Mouse (Mus musculus): Measurements from ENCODE around the gene Olfr913.

Olfr913 gene

GRCm38 (mm10) chr9:38592459-38592858, at the start of gene Olfr913:
TSS of gene Olfr913 (plus strand) at chr9:38592759.
- DNase-seq, result no peak

DNA sequence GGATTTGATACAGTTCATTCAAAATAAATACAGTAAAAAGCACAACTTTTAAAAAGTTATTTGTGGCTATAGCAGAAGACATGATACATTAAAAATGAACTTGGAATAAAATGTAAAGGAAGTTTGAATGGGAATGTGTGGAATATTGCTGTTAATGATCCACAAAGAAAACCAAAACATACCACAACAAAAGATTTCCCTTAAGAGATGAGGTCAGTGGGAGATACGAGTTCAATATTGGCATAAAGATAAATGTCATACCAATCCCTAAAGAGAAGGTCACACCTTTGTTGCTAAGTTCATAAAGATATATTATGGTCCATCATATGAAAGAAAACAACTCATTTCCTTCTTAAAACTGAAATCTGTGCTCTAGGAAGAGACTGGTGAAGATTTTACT, 12.7 kb upstream of the Olfr913 start, which contains the start of gene Olfr912:
Gene Olfr912, plus strand, starts transcription at position 301 of the 400 bp plus-strand sequence.
- no peak for DNase-seq

DNA sequence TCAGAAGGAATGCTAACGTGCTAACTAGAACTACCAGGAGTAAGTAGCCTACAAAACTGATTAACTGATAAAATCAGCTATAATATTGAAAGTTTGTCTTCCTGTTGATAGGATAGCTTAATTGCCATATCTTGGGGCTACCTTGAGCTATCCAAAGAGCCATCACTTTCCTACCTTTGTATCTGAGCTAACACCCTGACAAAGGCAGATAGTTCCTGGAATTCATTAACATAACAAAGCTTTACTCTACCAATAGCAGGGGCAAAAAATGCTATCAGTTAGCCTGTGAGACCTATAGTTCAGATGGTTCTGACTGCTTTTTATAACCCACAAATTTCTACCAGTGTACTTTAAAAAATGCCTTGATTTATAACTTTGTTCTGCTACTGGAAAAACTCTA, 1.5 kb upstream of the Olfr913 start:
- DNase-seq, result no peak

DNA sequence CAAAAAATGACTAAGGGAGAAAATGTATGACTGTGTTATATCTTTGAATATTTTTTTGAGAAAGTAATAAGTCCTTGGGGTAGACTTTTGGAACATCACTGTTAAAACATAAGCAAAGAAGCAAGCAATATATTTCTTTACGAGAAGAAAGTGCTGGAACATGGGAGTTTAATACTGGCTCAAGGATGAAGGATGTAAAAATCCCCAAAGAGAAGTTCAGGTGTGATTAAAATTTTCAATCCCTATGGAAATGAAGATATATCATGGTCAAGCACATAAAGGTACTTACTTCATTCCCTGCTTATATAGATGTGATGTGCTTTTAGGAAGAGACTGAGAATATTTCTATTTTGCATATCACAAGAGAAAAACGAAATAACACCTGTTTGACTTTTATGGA, 12.2 kb downstream of the Olfr913 start, which contains the start of gene Olfr914:
Gene Olfr914, plus strand, starts transcription at position 301 of the 400 bp plus-strand sequence.
- no peak for DNase-seq

- no peak for DNase-seq
These were observed 39.8 kb downstream of the Olfr913 start for GRCm38 (mm10) chr9:38632406-38632805.
